Mouse (Mus musculus) bone marrow macrophage, adult 2 months (primary cell): ENCODE measurements around the gene Grin2a. TPM values are rescaled to one million over a fixed set of nuclear protein-coding genes. Genes with fewer than 3 reads are reported as not detected.

Source experiments
- H3K27ac ChIP-seq: 2 replicates; pipeline ENCODE4 v1.5.1; 2012; ENCODE audit warnings: low read depth, low read length; ENCODE audit not compliant: insufficient read depth
- H3K4me1 ChIP-seq: 2 replicates; pipeline ENCODE4 v1.6.1; 2012; ENCODE audit warnings: low read length; ENCODE audit not compliant: control insufficient read depth, insufficient read depth
- H3K4me3 ChIP-seq: 2 replicates; pipeline ENCODE4 v1.5.1; 2012; ENCODE audit warnings: mild to moderate bottlenecking, low read length, moderate library complexity; ENCODE audit not compliant: insufficient read depth
- CTCF ChIP-seq: IDR thresholded peaks from 2 replicates; pipeline ENCODE4 v1.5.1; 2012; ENCODE audit warnings: low read depth, mild to moderate bottlenecking, low read length, moderate library complexity
- POLR2A ChIP-seq: IDR thresholded peaks from 2 replicates; pipeline ENCODE4 v1.6.1; 2012; ENCODE audit warnings: mild to moderate bottlenecking, low read depth, low read length, borderline replicate concordance
- polyA plus RNA-seq: library from polyadenylated mRNA; stranded (reverse); fragments of >200 nt; gene quantifications from 2 replicates; pipeline ENCODE4 v1.2.4, GENCODE M21; 2012; ENCODE audit not compliant: missing spikeins, insufficient read depth, insufficient read length

Gene Grin2a
- polyA plus RNA-seq, 1 experiment, result not detected

- no peak overlapping the region for H3K27ac ChIP-seq
- TF ChIP-seq POLR2A (no peak), CTCF (no peak)
- H3K4me1 ChIP-seq, result no peaks in the 10 kb centered on the region
- no peak overlapping the region for H3K4me3 ChIP-seq
Observed at GRCm38 (mm10) chr16:9764086-9764485, 231.3 kb downstream of the Grin2a start.

DNA sequence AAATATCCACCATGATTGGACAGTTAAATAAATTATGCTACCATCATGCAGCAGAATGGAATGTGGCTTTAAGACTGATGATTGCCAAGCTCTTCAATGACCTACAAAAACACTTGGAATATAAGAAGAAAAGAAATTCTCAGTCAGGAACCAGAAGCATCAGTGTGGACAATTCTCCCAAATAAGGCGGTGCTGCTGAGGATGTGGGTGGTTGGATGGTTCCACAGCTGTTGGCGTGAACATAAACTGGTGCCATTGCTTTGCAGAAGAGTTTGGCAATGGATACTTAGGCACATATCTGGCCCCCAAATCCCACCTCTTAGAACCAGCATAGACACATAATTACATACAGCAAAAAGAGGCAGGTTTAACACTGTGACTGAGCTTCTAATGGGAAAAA is 235.0 kb downstream of the Grin2a start:
- Histone ChIP-seq H3K27ac (no peak overlapping the region), H3K4me1 (no peaks in the 10 kb centered on the region), H3K4me3 (no peak overlapping the region)
- no peak for TF ChIP-seq CTCF
- no peak for TF ChIP-seq POLR2A

GRCm38 (mm10) chr16:9756849-9757248 is 238.5 kb downstream of the Grin2a start:
- TF ChIP-seq POLR2A (no peak), CTCF (no peak)
- no peak overlapping the region for H3K27ac ChIP-seq
- H3K4me3 ChIP-seq, result no peak overlapping the region
- H3K4me1 ChIP-seq, result no peaks in the 10 kb centered on the region

DNA sequence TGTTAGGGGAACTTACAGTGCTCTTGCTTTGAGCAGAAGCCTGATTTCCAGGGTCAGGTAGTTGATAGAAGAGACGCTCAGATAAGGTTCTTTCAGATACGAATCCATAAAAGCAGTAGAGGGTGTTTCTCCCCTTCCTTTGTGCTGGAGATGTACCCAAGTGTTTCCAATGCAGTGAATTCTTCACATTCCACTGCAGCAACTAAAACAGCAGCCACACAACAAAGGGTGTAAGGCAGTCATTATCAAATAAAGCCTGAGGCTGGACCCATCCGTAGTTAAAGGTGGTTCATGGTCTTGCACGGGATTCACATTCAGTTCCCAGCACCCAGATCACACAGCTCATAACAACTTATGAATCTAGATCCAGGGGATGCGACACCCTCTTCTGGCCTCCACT is 241.3 kb downstream of the Grin2a start:
- no peak for TF ChIP-seq POLR2A
- TF ChIP-seq CTCF, result no peak
- H3K4me3 ChIP-seq, result no peak overlapping the region
- no peaks in the 10 kb centered on the region for H3K4me1 ChIP-seq
- H3K27ac ChIP-seq, result no peak overlapping the region

- Histone ChIP-seq H3K27ac (no peak overlapping the region), H3K4me3 (no peak overlapping the region), H3K4me1 (no peaks in the 10 kb centered on the region)
- TF ChIP-seq POLR2A (no peak), CTCF (no peak)
Observed at GRCm38 (mm10) chr16:9753045-9753444, 242.3 kb downstream of the Grin2a start.

DNA sequence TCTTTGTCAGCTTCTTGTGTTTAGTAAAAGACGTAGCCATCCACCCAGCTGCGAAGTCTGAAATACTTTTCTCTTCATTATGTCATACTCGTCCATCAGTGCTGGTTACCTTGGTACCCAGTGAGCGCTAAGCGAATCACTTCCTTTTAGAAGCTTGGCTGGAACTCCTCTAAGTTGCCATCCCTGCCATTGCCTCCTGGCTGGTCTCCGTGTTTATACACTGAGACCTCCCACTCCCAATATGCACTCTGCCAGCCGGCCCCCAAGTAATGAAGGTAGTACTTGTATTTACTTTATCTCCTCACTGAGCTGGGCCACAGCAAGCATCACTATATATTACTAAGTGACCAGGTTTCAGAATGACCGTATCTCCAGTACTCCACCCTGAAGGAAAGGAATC is 242.8 kb downstream of the Grin2a start:
- H3K4me1 ChIP-seq, result no peaks in the 10 kb centered on the region
- no peak overlapping the region for H3K4me3 ChIP-seq
- H3K27ac ChIP-seq, result no peak overlapping the region
- no peak for TF ChIP-seq POLR2A
- no peak for TF ChIP-seq CTCF

GRCm38 (mm10) chr16:9751045-9751569 is 244.3 kb downstream of the Grin2a start:
- H3K27ac ChIP-seq, result no peak overlapping the region
- no peak overlapping the region for H3K4me3 ChIP-seq
- TF ChIP-seq POLR2A, result no peak
- TF ChIP-seq CTCF, result no peak
- no peaks in the 10 kb centered on the region for H3K4me1 ChIP-seq

- H3K4me3 ChIP-seq, result no peak overlapping the region
- no peak for TF ChIP-seq CTCF
- H3K4me1 ChIP-seq, result no peaks in the 10 kb centered on the region
- H3K27ac ChIP-seq, result no peak overlapping the region
Observed at GRCm38 (mm10) chr16:9749661-9750060, 245.7 kb downstream of the Grin2a start.

DNA sequence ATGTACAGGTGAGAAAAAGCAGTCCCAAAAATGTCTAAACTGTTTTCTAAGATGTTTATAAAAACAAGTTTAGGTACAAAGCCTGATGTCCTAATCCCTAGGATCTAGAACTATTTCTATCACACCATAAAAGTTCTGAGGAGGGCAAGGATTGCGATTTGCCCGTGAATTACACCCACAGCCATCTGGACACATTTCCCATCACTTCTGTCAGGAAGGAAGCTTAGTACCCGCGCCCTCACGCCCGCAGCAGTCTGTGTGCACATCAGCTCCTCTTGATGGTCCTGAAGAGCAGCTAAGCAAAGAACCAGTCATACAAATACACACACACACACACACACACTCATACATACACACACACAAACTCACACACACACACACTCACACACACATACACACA is 252.9 kb downstream of the Grin2a start:
- no peak for TF ChIP-seq POLR2A
- no peak for TF ChIP-seq CTCF
- H3K27ac ChIP-seq, result no peak overlapping the region
- no peak overlapping the region for H3K4me3 ChIP-seq
- no peaks in the 10 kb centered on the region for H3K4me1 ChIP-seq

DNA sequence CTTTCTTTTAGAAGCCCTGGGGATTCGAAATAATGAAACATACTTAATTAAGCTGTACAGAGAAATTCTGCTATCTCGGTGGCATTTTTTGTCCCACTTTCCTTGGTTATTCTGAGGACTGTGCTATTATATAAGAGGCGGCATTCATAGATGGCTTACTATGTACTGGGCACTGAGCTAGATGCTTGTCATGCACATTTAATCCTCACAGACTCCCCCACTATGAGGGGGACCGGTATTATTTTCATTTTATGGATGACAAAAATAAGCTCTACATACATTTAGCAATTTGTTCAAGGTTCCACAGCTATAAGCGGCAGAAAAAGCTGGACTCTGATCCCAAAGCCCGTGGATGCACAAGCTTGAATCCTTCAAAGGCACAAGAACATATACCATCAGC is 256.7 kb downstream of the Grin2a start:
- H3K4me3 ChIP-seq, result no peak overlapping the region
- no peaks in the 10 kb centered on the region for H3K4me1 ChIP-seq
- H3K27ac ChIP-seq, result no peak overlapping the region
- no peak for TF ChIP-seq POLR2A
- no peak for TF ChIP-seq CTCF

DNA sequence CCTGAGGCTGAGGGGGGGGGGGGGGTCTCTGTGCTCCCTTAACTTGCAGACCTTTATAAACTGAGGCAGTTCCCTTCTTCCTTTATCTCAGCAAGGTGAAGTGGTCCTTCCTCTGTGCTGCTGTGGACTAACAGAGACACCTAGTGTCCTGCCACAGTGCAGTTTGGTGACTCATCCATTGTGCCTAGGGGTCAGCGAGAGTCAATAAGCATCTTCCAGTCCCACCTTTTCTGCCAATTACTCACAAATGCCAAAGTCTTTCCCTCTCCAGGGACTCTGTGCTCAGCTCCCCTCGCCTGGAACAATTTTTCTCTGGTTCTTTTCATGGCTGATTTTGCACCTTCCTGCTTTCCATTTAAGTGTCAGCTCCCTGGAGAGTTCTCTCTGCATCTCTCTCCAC is 258.2 kb downstream of the Grin2a start:
- H3K27ac ChIP-seq, result no peak overlapping the region
- H3K4me1 ChIP-seq, result no peaks in the 10 kb centered on the region
- H3K4me3 ChIP-seq, result no peak overlapping the region
- TF ChIP-seq CTCF (no peak), POLR2A (no peak)
